Mouse (Mus musculus) midbrain, embryonic 10.5 days (tissue): ENCODE results near the gene Sbf2. TPM values are rescaled to one million over a fixed set of nuclear protein-coding genes. Genes with fewer than 3 reads are reported as not detected.

Experiments
- DNase-seq: peaks from one replicate; pipeline ENCODE4 v3.0.0-alpha.2; 2017; ENCODE audit warnings: low spot score
- H3K27ac ChIP-seq: fragments of 300-500 bp; sonication (generic); replicated peaks from 2 replicates; pipeline ENCODE4 v1.5.1; 2016; ENCODE audit warnings: mild to moderate bottlenecking
- H3K27me3 ChIP-seq: fragments of 300-500 bp; sonication (generic); 2 replicates; pipeline ENCODE4 v1.6.1; 2016; ENCODE audit warnings: low read depth, mild to moderate bottlenecking; ENCODE audit not compliant: poor library complexity, severe bottlenecking
- H3K36me3 ChIP-seq: fragments of 300-500 bp; sonication (generic); 2 replicates; pipeline ENCODE4 v1.6.1; 2016; ENCODE audit warnings: mild to moderate bottlenecking, moderate library complexity
- H3K4me1 ChIP-seq: fragments of 300-500 bp; sonication (generic); 2 replicates; pipeline ENCODE4 v1.6.1; 2016
- H3K4me3 ChIP-seq: fragments of 300-500 bp; sonication (generic); 2 replicates; pipeline ENCODE4 v1.5.1; 2016; ENCODE audit warnings: mild to moderate bottlenecking, moderate library complexity
- H3K9me3 ChIP-seq: fragments of 300-500 bp; sonication (generic); replicated peaks from 2 replicates; pipeline ENCODE4 v1.6.1; 2016; ENCODE audit warnings: mild to moderate bottlenecking
- WGBS: fragments of 180-500 bp; shearing (Covaris S2); methylation state at CpG from one replicate; pipeline ENCODE4 v1.1.7; 2016; 5-methylcytosine and 5-hydroxymethylcytosine counted together
- polyA plus RNA-seq: library from polyadenylated mRNA; unstranded; fragments of >200 nt; fragmentation: Nextera tagmentation; extraction: Ambion mirVana; gene quantifications from 2 replicates; pipeline ENCODE4 v1.2.1, GENCODE M21; 2016

Sbf2 gene
- polyA plus RNA-seq, 1 experiment from 2014 or later: 29.8 TPM

GRCm38 (mm10) chr7:110347250-110347649 is 267.5 kb downstream of the Sbf2 start:
- 88% methylated on average over 1 of the region's 1 CpGs for WGBS
- H3K36me3 ChIP-seq: peaks cover 11% of the 10 kb centered on the region; the same call in 1 of the 2 replicates
- no peak overlapping the region for H3K27ac ChIP-seq

GRCm38 (mm10) chr7:110337601-110338000 is 277.1 kb downstream of the Sbf2 start:
- H3K9me3 ChIP-seq: no peaks in the 10 kb centered on the region
- 91% methylated on average over 4 of the region's 4 CpGs for WGBS
- no peaks in the 10 kb centered on the region for H3K4me1 ChIP-seq

More at GRCm38 (mm10) chr7:110347250-110347649, 267.5 kb downstream of the Sbf2 start:
- no peaks in the 10 kb centered on the region for H3K27me3 ChIP-seq
- H3K9me3 ChIP-seq: no peaks in the 10 kb centered on the region
- no peak for DNase-seq
- no peak overlapping the region for H3K4me3 ChIP-seq
- no peaks in the 10 kb centered on the region for H3K4me1 ChIP-seq

GRCm38 (mm10) chr7:110325381-110326110 is 289.2 kb downstream of the Sbf2 start:
- WGBS: 96% methylated on average over 5 of the region's 5 CpGs
- DNase-seq: no peak
- Histone ChIP-seq H3K27me3 (no peaks in the 10 kb centered on the region), H3K4me1 (no peaks in the 10 kb centered on the region), H3K4me3 (no peak overlapping the region), H3K9me3 (0 out of 2 replicates have a peak, but pooled peaks cover 4% of the 10 kb centered on the region), H3K27ac (no peak overlapping the region), H3K36me3 (peaks cover 77% of the 10 kb centered on the region)

More at GRCm38 (mm10) chr7:110337601-110338000, 277.1 kb downstream of the Sbf2 start:
- H3K36me3 ChIP-seq: peaks cover 46% of the 10 kb centered on the region
- H3K27me3 ChIP-seq: no peaks in the 10 kb centered on the region
- no peak overlapping the region for H3K4me3 ChIP-seq
- no peak for DNase-seq
- no peak overlapping the region for H3K27ac ChIP-seq

GRCm38 (mm10) chr7:110324852-110325251 is 289.9 kb downstream of the Sbf2 start:
- Histone ChIP-seq H3K4me1 (no peaks in the 10 kb centered on the region), H3K36me3 (peaks cover 78% of the 10 kb centered on the region), H3K9me3 (0 out of 2 replicates have a peak, but pooled peaks cover 4% of the 10 kb centered on the region), H3K27ac (no peak overlapping the region), H3K27me3 (no peaks in the 10 kb centered on the region), H3K4me3 (no peak overlapping the region)
- DNase-seq: no peak
- WGBS: 92% methylated on average over 1 of the region's 1 CpGs

GRCm38 (mm10) chr7:110321106-110321505 is 293.6 kb downstream of the Sbf2 start:
- H3K27me3 ChIP-seq: no peaks in the 10 kb centered on the region
- H3K4me3 ChIP-seq: no peak overlapping the region
- no peak overlapping the region for H3K27ac ChIP-seq
- 0 out of 2 replicates have a peak, but pooled peaks cover 4% of the 10 kb centered on the region for H3K9me3 ChIP-seq
- 88% methylated on average over 5 of the region's 5 CpGs for WGBS
- no peak for DNase-seq
- peaks cover 59% of the 10 kb centered on the region for H3K36me3 ChIP-seq
- H3K4me1 ChIP-seq: no peaks in the 10 kb centered on the region

- no peaks in the 10 kb centered on the region for H3K4me1 ChIP-seq
- H3K27ac ChIP-seq: no peak overlapping the region
- no peaks in the 10 kb centered on the region for H3K9me3 ChIP-seq
- no peaks in the 10 kb centered on the region for H3K27me3 ChIP-seq
- H3K36me3 ChIP-seq: peaks cover 61% of the 10 kb centered on the region
- 88% methylated on average over 6 of the region's 6 CpGs for WGBS
- DNase-seq: no peak
- no peak overlapping the region for H3K4me3 ChIP-seq
These were observed 295.7 kb downstream of the Sbf2 start for GRCm38 (mm10) chr7:110318971-110319519.

GRCm38 (mm10) chr7:110317412-110317811 is 297.3 kb downstream of the Sbf2 start:
- Histone ChIP-seq H3K4me3 (no peak overlapping the region), H3K36me3 (peaks cover 67% of the 10 kb centered on the region), H3K9me3 (no peaks in the 10 kb centered on the region), H3K4me1 (no peaks in the 10 kb centered on the region), H3K27me3 (no peaks in the 10 kb centered on the region), H3K27ac (no peak overlapping the region)
- 94% methylated on average over 4 of the region's 4 CpGs for WGBS
- no peak for DNase-seq

- no peak overlapping the region for H3K4me3 ChIP-seq
- H3K9me3 ChIP-seq: no peaks in the 10 kb centered on the region
- no peaks in the 10 kb centered on the region for H3K4me1 ChIP-seq
- peaks cover 80% of the 10 kb centered on the region for H3K36me3 ChIP-seq
- H3K27me3 ChIP-seq: no peaks in the 10 kb centered on the region
- no peak for DNase-seq
- H3K27ac ChIP-seq: no peak overlapping the region
- WGBS: 90% methylated on average over 1 of the region's 1 CpGs
These were observed 299.4 kb downstream of the Sbf2 start for GRCm38 (mm10) chr7:110315352-110315751.

- DNase-seq: no peak
- no peaks in the 10 kb centered on the region for H3K4me1 ChIP-seq
- no peaks in the 10 kb centered on the region for H3K27me3 ChIP-seq
- peaks cover 81% of the 10 kb centered on the region for H3K36me3 ChIP-seq
- no peak overlapping the region for H3K4me3 ChIP-seq
- 93% methylated on average over 7 of the region's 7 CpGs for WGBS
- H3K9me3 ChIP-seq: no peaks in the 10 kb centered on the region
- no peak overlapping the region for H3K27ac ChIP-seq
These were observed 300.3 kb downstream of the Sbf2 start for GRCm38 (mm10) chr7:110314401-110314890.

- DNase-seq: no peak
- H3K9me3 ChIP-seq: no peaks in the 10 kb centered on the region
- no peak overlapping the region for H3K27ac ChIP-seq
- H3K4me1 ChIP-seq: no peaks in the 10 kb centered on the region
- no peaks in the 10 kb centered on the region for H3K27me3 ChIP-seq
- WGBS: 87% methylated on average over 9 of the region's 9 CpGs
- no peak overlapping the region for H3K4me3 ChIP-seq
- H3K36me3 ChIP-seq: peaks cover 83% of the 10 kb centered on the region
These were observed 301.2 kb downstream of the Sbf2 start for GRCm38 (mm10) chr7:110313392-110314055.

- WGBS: 95% methylated on average over 8 of the region's 8 CpGs
- H3K4me3 ChIP-seq: no peak overlapping the region
- DNase-seq: no peak
These were observed 305.5 kb downstream of the Sbf2 start for GRCm38 (mm10) chr7:110309246-110309645.

GRCm38 (mm10) chr7:110307741-110308140 is 307.0 kb downstream of the Sbf2 start:
- H3K27ac ChIP-seq: no peak overlapping the region
- H3K36me3 ChIP-seq: peaks cover 48% of the 10 kb centered on the region
- H3K4me1 ChIP-seq: peaks cover 9% of the 10 kb centered on the region; the same call in 1 of the 2 replicates
- WGBS: 92% methylated on average over 11 of the region's 11 CpGs
- no peaks in the 10 kb centered on the region for H3K27me3 ChIP-seq
- no peaks in the 10 kb centered on the region for H3K9me3 ChIP-seq
- DNase-seq: no peak
- H3K4me3 ChIP-seq: no peak overlapping the region

More at GRCm38 (mm10) chr7:110309246-110309645, 305.5 kb downstream of the Sbf2 start:
- H3K27ac ChIP-seq: no peak overlapping the region
- H3K36me3 ChIP-seq: peaks cover 63% of the 10 kb centered on the region
- H3K9me3 ChIP-seq: no peaks in the 10 kb centered on the region
- H3K27me3 ChIP-seq: no peaks in the 10 kb centered on the region
- H3K4me1 ChIP-seq: peaks cover 9% of the 10 kb centered on the region; the same call in 1 of the 2 replicates
